Mouse (Mus musculus) lung, embryonic 16.5 days (tissue): Measurements from ENCODE around the gene Abcc10. TPM values are rescaled to one million over a fixed set of nuclear protein-coding genes. Genes with fewer than 3 reads are reported as not detected.

ENCODE experiments used
- ATAC-seq: fragments of 200-750 bp; cut with Nextera tagmentation; 2 replicates; pipeline ENCODE4 v1.8.0; 2017; ENCODE audit warnings: low read depth, mild to moderate bottlenecking, moderate library complexity
- H3K27ac ChIP-seq: fragments of 300-500 bp; sonication (generic); 2 replicates; pipeline ENCODE4 v1.5.1; 2014; ENCODE audit warnings: mild to moderate bottlenecking, control low read depth, low read length
- H3K27me3 ChIP-seq: fragments of 300-500 bp; sonication (generic); 2 replicates; pipeline ENCODE4 v1.6.1; 2014; ENCODE audit warnings: low read depth, low read length, mixed read lengths; ENCODE audit not compliant: control insufficient read depth, insufficient read depth
- H3K36me3 ChIP-seq: fragments of 300-500 bp; sonication (generic); 2 replicates; pipeline ENCODE4 v1.6.1; 2014; ENCODE audit warnings: low read length; ENCODE audit not compliant: control insufficient read depth, insufficient read depth
- H3K4me1 ChIP-seq: fragments of 300-500 bp; sonication (generic); replicated peaks from 2 replicates; pipeline ENCODE4 v1.6.1; 2014; ENCODE audit warnings: low read length, mixed read lengths; ENCODE audit not compliant: control insufficient read depth, insufficient read depth
- H3K4me2 ChIP-seq: fragments of 300-500 bp; sonication (generic); 2 replicates; pipeline ENCODE4 v1.6.1; 2014; ENCODE audit warnings: low read depth, low read length, control low read depth
- H3K4me3 ChIP-seq: fragments of 300-500 bp; sonication (generic); 2 replicates; pipeline ENCODE4 v1.5.1; 2014; ENCODE audit warnings: mild to moderate bottlenecking, low read length, control low read depth
- H3K9ac ChIP-seq: fragments of 300-500 bp; sonication (generic); 2 replicates; pipeline ENCODE4 v1.6.1; 2014; ENCODE audit warnings: low read length, control low read depth
- H3K9me3 ChIP-seq: fragments of 300-500 bp; sonication (generic); 2 replicates; pipeline ENCODE4 v1.6.1; 2016; ENCODE audit warnings: low read length; ENCODE audit not compliant: control insufficient read depth
- WGBS: fragments of 180-500 bp; shearing (Covaris S2); extraction: QIAGEN DNeasy Blood & Tissue Kit; methylation state at CpG from one replicate; pipeline ENCODE4 v1.1.7; 2014; 5-methylcytosine and 5-hydroxymethylcytosine counted together
- polyA plus RNA-seq: library from polyadenylated mRNA; unstranded; fragments of >200 nt; fragmentation: Nextera tagmentation; extraction: Ambion mirVana; gene quantifications from 2 replicates; pipeline ENCODE4 v1.2.1, GENCODE M21; 2015

Gene Abcc10
- polyA plus RNA-seq, 1 experiment from 2014 or later, result 5.5 TPM

GRCm38 (mm10) chr17:46320492-46320891 is 7.7 kb downstream of the Abcc10 start:
- WGBS, result 59% methylated on average over 6 of the region's 6 CpGs
- no peak overlapping the region for H3K4me2 ChIP-seq

DNA sequence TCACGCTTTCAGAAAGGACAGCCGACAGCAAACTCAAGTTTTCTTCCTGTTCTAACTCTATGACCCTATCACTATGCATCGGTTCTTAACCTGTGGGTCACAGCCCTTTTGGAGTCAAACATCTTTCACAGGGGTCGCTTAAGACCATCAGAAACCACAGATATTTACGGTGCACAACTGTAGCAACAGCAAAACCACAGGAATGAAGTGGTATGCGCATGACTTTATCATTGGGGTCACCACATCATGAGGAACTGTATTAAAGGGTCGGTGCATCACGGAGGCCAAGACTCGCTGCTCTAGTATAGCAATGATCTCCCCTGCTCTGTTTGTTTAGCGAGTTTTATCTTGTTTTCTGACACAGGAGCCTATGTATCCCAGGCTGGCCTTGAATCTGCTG is 12.3 kb downstream of the Abcc10 start:
- no peaks in the 10 kb centered on the region for H3K4me1 ChIP-seq
- ATAC-seq, result no peak
- H3K4me3 ChIP-seq, result no peak overlapping the region
- H3K4me2 ChIP-seq, result no peak overlapping the region
- WGBS, result 82% methylated on average over 10 of the region's 10 CpGs
- no peaks in the 10 kb centered on the region for H3K36me3 ChIP-seq
- no peaks in the 10 kb centered on the region for H3K27me3 ChIP-seq
- no peaks in the 10 kb centered on the region for H3K9me3 ChIP-seq
- no peak overlapping the region for H3K9ac ChIP-seq
- H3K27ac ChIP-seq, result no peak overlapping the region

More at GRCm38 (mm10) chr17:46320492-46320891, 7.7 kb downstream of the Abcc10 start:
- Histone ChIP-seq H3K4me3 (no peak overlapping the region), H3K4me1 (no peaks in the 10 kb centered on the region), H3K27ac (no peak overlapping the region), H3K36me3 (peaks cover 4% of the 10 kb centered on the region; the same call in 1 of the 2 replicates), H3K9ac (no peak overlapping the region), H3K27me3 (no peaks in the 10 kb centered on the region), H3K9me3 (no peaks in the 10 kb centered on the region)
- no peak for ATAC-seq

DNA sequence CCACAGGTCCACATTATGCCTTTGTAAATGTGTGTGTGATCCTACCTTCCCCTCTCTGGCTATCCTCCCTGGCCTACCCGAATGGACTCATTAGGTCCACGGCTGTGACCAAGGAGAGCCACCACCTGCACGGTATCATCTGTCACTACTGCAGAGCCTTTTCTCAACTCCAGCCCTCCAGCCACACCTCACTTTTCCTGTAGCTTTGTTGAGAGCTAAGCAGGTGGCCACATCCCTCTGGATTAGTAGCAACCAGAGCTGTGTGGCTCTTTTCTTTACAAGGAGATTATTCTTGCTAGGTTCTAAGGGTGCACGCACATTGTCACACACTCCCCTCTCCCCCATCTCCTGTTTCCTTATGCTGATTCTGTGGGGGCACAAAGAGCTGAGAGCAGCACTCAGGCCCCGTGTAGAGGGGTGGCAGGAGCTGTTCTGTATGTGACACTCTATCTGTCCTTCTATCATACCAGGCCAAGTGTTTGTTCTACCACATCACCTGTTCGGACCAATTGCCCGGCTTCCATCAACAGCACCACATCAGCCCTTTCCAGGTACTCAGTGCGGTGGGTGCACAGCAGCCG is 14.9 kb downstream of the Abcc10 start:
- H3K4me2 ChIP-seq, result no peak overlapping the region
- no peak overlapping the region for H3K9ac ChIP-seq
- no peaks in the 10 kb centered on the region for H3K27me3 ChIP-seq
- no peaks in the 10 kb centered on the region for H3K9me3 ChIP-seq
- no peaks in the 10 kb centered on the region for H3K4me1 ChIP-seq
- H3K36me3 ChIP-seq, result no peaks in the 10 kb centered on the region
- H3K4me3 ChIP-seq, result no peak overlapping the region
- no peak overlapping the region for H3K27ac ChIP-seq
- no peak for ATAC-seq
- WGBS, result 76% methylated on average over 9 of the region's 9 CpGs

DNA sequence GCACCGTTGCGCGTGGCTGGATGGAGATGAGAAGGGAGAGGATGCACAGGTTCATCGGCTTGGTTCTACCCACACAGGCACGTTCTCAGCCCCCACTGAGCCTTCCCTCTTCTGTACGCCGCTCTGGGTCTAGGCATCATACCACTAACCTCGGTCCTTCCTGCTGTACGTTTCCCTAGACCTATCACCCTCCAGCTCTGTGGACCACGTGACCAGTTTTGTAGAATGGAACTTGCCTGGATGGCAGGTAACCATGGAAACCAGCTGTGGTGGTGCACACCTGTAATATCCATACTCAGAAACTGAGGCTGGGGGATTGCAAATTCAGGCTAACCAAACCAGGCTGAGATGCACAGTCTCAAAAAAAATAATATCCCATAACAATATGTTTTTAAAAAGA is 17.6 kb downstream of the Abcc10 start:
- H3K4me2 ChIP-seq, result no peak overlapping the region
- no peaks in the 10 kb centered on the region for H3K9me3 ChIP-seq
- H3K27ac ChIP-seq, result no peak overlapping the region
- 0 out of 2 replicates have a peak, but pooled peaks cover 2% of the 10 kb centered on the region for H3K36me3 ChIP-seq
- H3K27me3 ChIP-seq, result no peaks in the 10 kb centered on the region
- no peak overlapping the region for H3K4me3 ChIP-seq
- H3K9ac ChIP-seq, result no peak overlapping the region
- H3K4me1 ChIP-seq, result no peaks in the 10 kb centered on the region
- no peak for ATAC-seq
- 80% methylated on average over 10 of the region's 10 CpGs for WGBS

DNA sequence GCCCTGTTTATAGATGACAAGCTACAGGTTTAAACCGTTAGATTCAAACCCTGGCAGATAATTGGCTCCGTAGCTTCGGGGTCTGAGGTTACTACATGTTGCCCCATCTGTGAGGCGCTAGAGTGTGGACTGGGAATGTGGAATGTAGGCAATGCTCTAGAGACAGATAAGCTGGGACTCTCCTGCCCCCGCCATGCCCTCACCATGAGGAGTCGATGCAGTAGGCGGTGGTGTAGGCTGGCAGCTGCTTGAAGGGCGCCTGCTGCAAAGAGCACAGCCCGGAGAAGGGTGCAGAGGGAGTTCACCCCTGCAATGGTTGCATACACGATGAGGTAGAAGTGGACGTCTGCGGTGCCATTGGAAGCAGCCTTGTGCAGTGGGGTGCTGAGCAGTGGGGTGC is 18.3 kb downstream of the Abcc10 start:
- Histone ChIP-seq H3K9ac (no peak overlapping the region), H3K27me3 (no peaks in the 10 kb centered on the region), H3K27ac (no peak overlapping the region), H3K4me2 (no peak overlapping the region), H3K4me3 (no peak overlapping the region), H3K9me3 (no peaks in the 10 kb centered on the region), H3K36me3 (0 out of 2 replicates have a peak, but pooled peaks cover 2% of the 10 kb centered on the region), H3K4me1 (no peaks in the 10 kb centered on the region)
- no peak for ATAC-seq
- WGBS, result 63% methylated on average over 12 of the region's 12 CpGs

DNA sequence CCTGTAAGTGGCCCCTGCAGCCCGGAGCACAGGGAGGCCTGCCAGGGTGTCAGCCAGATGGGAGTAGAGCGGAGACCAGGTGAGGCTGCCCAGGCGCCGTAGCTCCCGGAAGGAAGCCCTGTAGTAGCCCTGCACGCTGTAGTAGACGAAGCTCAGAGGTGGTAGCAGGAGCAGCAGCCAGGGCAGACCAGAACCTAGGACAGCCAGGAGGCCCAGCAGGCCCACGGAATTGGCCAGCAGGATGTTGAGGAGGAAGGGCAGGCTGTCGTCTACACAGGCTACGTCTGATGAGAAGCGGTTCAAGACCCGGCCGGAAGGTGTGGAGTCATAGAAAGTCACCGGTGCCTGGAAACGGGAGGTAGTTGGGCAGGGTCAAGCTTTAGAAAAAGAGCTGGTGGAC is 21.2 kb downstream of the Abcc10 start:
- Histone ChIP-seq H3K36me3 (0 out of 2 replicates have a peak, but pooled peaks cover 2% of the 10 kb centered on the region), H3K27me3 (no peaks in the 10 kb centered on the region), H3K9me3 (no peaks in the 10 kb centered on the region), H3K4me3 (no peak overlapping the region), H3K4me1 (no peaks in the 10 kb centered on the region), H3K9ac (no peak overlapping the region), H3K27ac (no peak overlapping the region), H3K4me2 (no peak overlapping the region)
- 86% methylated on average over 15 of the region's 15 CpGs for WGBS
- ATAC-seq, result no peak

GRCm38 (mm10) chr17:46304184-46304583 is 24.0 kb downstream of the Abcc10 start:
- Histone ChIP-seq H3K36me3 (0 out of 2 replicates have a peak, but pooled peaks cover 2% of the 10 kb centered on the region), H3K4me1 (no peaks in the 10 kb centered on the region), H3K9ac (no peak overlapping the region), H3K9me3 (no peaks in the 10 kb centered on the region), H3K4me2 (no peak overlapping the region), H3K27me3 (peaks cover 2% of the 10 kb centered on the region; the same call in 1 of the 2 replicates), H3K4me3 (no peak overlapping the region), H3K27ac (no peak overlapping the region)
- 85% methylated on average over 9 of the region's 9 CpGs for WGBS
- no peak for ATAC-seq

DNA sequence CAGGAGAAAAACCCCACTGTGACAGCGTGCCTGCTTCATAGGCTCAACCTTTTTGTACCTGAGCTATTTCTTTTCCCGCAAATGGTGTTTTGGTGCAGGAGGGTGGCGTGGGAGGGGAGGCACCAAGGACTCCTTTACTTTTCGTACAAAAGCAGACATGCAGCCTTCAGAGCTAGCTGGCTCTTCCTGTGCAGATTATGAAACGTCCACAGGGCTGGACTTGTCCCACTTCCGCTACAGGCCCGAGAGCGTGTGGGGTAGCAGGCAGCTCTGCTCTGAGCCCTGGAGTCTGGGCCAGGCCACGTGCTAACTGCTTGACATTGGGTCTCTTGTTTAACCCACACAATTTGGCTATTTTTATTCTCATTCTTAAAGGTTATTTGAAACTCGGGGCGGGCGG is 26.3 kb downstream of the Abcc10 start:
- no peak overlapping the region for H3K4me2 ChIP-seq
- WGBS, result 69% methylated on average over 12 of the region's 12 CpGs
- peaks cover 18% of the 10 kb centered on the region for H3K27me3 ChIP-seq
- no peak overlapping the region for H3K27ac ChIP-seq
- H3K4me3 ChIP-seq, result no peak overlapping the region
- H3K36me3 ChIP-seq, result 0 out of 2 replicates have a peak, but pooled peaks cover 2% of the 10 kb centered on the region
- ATAC-seq, result no peak
- H3K4me1 ChIP-seq, result peaks cover 12% of the 10 kb centered on the region
- no peak overlapping the region for H3K9ac ChIP-seq
- no peaks in the 10 kb centered on the region for H3K9me3 ChIP-seq

DNA sequence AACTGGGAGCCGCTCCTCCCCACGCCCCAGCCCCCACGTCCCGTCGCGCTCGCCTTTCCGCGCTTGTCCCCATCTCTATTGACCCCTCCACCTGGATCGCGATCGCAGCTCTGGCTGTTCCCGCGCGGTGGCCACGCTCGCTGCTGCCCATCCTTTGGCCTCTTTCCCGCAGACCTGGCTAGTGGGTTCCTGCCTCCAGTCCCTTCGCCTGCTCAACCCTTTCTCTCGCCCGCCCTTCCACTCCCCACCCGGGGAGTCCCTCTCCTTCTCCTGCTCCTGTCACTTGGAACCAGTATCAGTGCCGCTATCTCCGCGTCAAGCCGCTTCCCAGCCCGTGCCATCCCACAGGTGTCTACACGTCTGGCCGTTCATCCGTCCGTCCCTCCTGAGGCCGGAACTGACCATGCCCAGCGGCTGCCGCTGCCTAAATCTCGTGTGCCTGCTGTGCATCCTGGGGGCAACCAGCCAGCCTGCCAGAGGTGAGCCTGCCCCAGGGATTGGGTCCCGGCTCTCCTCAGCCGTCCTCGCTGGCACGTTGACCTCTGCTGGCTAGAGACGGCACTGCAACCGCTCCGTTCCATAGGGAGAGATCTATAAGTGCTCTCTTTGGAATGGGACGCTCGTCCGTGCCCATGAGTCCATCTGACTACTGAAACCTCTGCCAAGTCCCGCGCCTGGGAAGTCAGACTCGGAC is 29.8 kb downstream of the Abcc10 start:
- peak overlapping the region; percentile 100 for H3K4me2 ChIP-seq
- H3K4me3 ChIP-seq, result peak overlapping the region; percentile 66
- H3K36me3 ChIP-seq, result no peaks in the 10 kb centered on the region
- peak; percentile 93 for ATAC-seq
- WGBS, result under 1% methylated on average over 48 of the region's 48 CpGs
- no peaks in the 10 kb centered on the region for H3K9me3 ChIP-seq
- H3K9ac ChIP-seq, result peak overlapping the region; percentile 70
- peaks cover 12% of the 10 kb centered on the region for H3K4me1 ChIP-seq
- peaks cover 38% of the 10 kb centered on the region for H3K27me3 ChIP-seq
- no peak overlapping the region for H3K27ac ChIP-seq
